Mouse (Mus musculus): ENCODE data around the gene Rnf150.

DNA sequence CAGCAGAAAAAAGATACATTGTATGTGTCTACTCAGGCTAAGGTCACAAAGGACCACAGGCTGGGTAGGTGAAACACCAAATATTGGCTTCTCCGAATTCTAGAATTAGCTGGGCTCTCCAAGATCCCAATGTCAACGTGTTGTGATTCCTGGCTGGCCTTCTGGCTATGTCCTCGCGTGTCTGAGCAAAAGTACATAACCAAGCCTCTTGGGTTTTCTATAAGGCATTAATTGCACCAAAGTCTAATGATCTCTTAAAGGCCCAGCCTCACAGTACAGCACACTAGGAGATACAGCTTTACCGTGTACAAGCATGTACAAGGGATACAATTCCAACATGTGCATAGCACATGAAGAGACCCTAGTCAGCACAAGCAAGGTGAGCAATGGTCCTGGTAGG, 199.1 kb downstream of the Rnf150 start:
- TF ChIP-seq POLR2A (IDR thresholded peaks at IDR 0.05; ENCODE audit: extremely low read depth, insufficient read depth, low read length) (no peak), CTCF (IDR thresholded peaks at IDR 0.05; ENCODE audit: low read depth, low read length) (no peak)

All from liver, adult 2 months (tissue).